Mouse (Mus musculus) right cerebral cortex, postnatal 4 days (tissue): ENCODE measurements around the gene Unc93b1.

Source experiments
- DNase-seq: peaks from one replicate; pipeline ENCODE4 v3.0.0-alpha.2; 2022

Unc93b1 gene

GRCm38 (mm10) chr19:3988066-3988465 lies 53.1 kb downstream of the Unc93b1 start:
- DNase-seq, result no peak

- no peak for DNase-seq
Measured at GRCm38 (mm10) chr19:3988750-3989149, 53.8 kb downstream of the Unc93b1 start.

GRCm38 (mm10) chr19:3990804-3991203 lies 55.8 kb downstream of the Unc93b1 start:
- no peak for DNase-seq

GRCm38 (mm10) chr19:3991562-3991961 lies 56.6 kb downstream of the Unc93b1 start:
- DNase-seq, result no peak

GRCm38 (mm10) chr19:3991966-3992365 lies 57.0 kb downstream of the Unc93b1 start:
- DNase-seq, result no peak

GRCm38 (mm10) chr19:3992416-3992815 lies 57.4 kb downstream of the Unc93b1 start, which contains the start of gene Tbx10:
Gene Tbx10, plus strand, starts transcription at chr19:3992752.
- DNase-seq, result no peak

GRCm38 (mm10) chr19:3994932-3995331 lies 59.9 kb downstream of the Unc93b1 start:
- no peak for DNase-seq

GRCm38 (mm10) chr19:3995505-3995904 lies 60.5 kb downstream of the Unc93b1 start:
- DNase-seq, result no peak

GRCm38 (mm10) chr19:3996106-3996505 lies 61.1 kb downstream of the Unc93b1 start:
- no peak for DNase-seq

- DNase-seq, result no peak
Measured at GRCm38 (mm10) chr19:3996747-3997146, 61.8 kb downstream of the Unc93b1 start.

GRCm38 (mm10) chr19:3997231-3997630 lies 62.2 kb downstream of the Unc93b1 start:
- no peak for DNase-seq

GRCm38 (mm10) chr19:3998335-3998734 lies 63.3 kb downstream of the Unc93b1 start:
- no peak for DNase-seq
